Comparison of ENCODE assay signal across 9 mouse cellular contexts in genomic region chr10:30802033-30802432, GRCm38 (mm10). TPM values are rescaled to one million over a fixed set of nuclear protein-coding genes. Genes with fewer than 3 reads are reported as not detected.
DNase-seq lines count a peak whose midpoint lies in the region; ATAC-seq lines count a peak whose summit lies in the region.
"Had no signal": no experiment of that assay in that cellular context is flagged by ENCODE, and none has a peak within 500 bp of the region (broad histone marks: within the 10 kb centered on the region; RNA-seq: fewer than 3 reads in every experiment).

No protein-coding gene starts in this region.

- peak overlapping the region; percentile 62 for H3K4me2 ChIP-seq in hindbrain, embryonic 14.5 days (replicated peaks)
- peak overlapping the region; percentile 81 for H3K4me2 ChIP-seq in liver, embryonic 12.5 days

- peak overlapping the region; percentile 80 for H3K9ac ChIP-seq in hindbrain, embryonic 14.5 days
- peak overlapping the region; percentile 90 for H3K9ac ChIP-seq in liver, embryonic 12.5 days

- peak overlapping the region; percentile 91 for H3K27ac ChIP-seq in hindbrain, embryonic 14.5 days
- peak overlapping the region; percentile 97 for H3K27ac ChIP-seq in liver, embryonic 12.5 days

- H3K9me3 ChIP-seq in hindbrain, embryonic 14.5 days (ENCODE audit: control insufficient read depth, low read length) = no peaks in the 10 kb centered on the region
- no peaks in the 10 kb centered on the region for H3K9me3 ChIP-seq in liver, embryonic 12.5 days (replicated peaks)

- no peaks in the 10 kb centered on the region for H3K36me3 ChIP-seq in hindbrain, embryonic 14.5 days (replicated peaks; ENCODE audit: control insufficient read depth, insufficient read depth)
- H3K36me3 ChIP-seq in liver, embryonic 12.5 days = no peaks in the 10 kb centered on the region

- no peak for ATAC-seq in hindbrain, embryonic 14.5 days (ENCODE audit: low FRiP score)
- no peak; the same call in 1 of the 2 replicates for ATAC-seq in liver, embryonic 12.5 days

- no peaks in the 10 kb centered on the region; the same call in 1 of the 2 replicates for H3K4me1 ChIP-seq in hindbrain, embryonic 14.5 days (replicated peaks; ENCODE audit: control insufficient read depth, insufficient read depth, low read length)
- peaks cover 32% of the 10 kb centered on the region for H3K4me1 ChIP-seq in liver, embryonic 12.5 days

- H3K4me3 ChIP-seq in hindbrain, embryonic 14.5 days (replicated peaks; ENCODE audit: low read length) = peak overlapping the region; percentile 73
- H3K4me3 ChIP-seq in liver, embryonic 12.5 days = peak overlapping the region; percentile 82

- peak; percentile 18 for DNase-seq in layer of hippocampus, adult 11-12 months (ENCODE audit: low spot score)
- no peak for DNase-seq in layer of hippocampus, postnatal 10 days (ENCODE audit: low spot score in 2 of 2)
- peak; percentile 25 for DNase-seq in MEL-GATA-1-ER (ENCODE audit: extremely low read depth, low read depth)
- DNase-seq in embryo, embryonic 10.5 days (ENCODE audit: low spot score) = peak; percentile 62
- DNase-seq in hindbrain, embryonic 14.5 days (ENCODE audit: low spot score) = peak; percentile 59
- peak; percentile 44 to 56 for DNase-seq in right cerebral cortex, postnatal 10 days (ENCODE audit: low spot score in 2 of 2)
- DNase-seq in gastrocnemius, postnatal 4 days (ENCODE audit: low spot score in 2 of 2) = no peak

- 7% methylated on average over 8 of the region's 8 CpGs for WGBS in hindbrain, embryonic 14.5 days
- WGBS in liver, embryonic 12.5 days (ENCODE audit: insufficient replicate concordance) = 10% methylated on average over 8 of the region's 8 CpGs

- H3K27me3 ChIP-seq in hindbrain, embryonic 14.5 days (ENCODE audit: control insufficient read depth, insufficient read depth, low read length) = no peaks in the 10 kb centered on the region
- H3K27me3 ChIP-seq in liver, embryonic 12.5 days (replicated peaks) = no peaks in the 10 kb centered on the region; the same call in 1 of the 2 replicates

RNA-seq across cellular contexts. Expression of gene Ncoa7, which starts 1.1 kb away (rescaled TPM):
- total RNA-seq in layer of hippocampus, postnatal 10 days (2021) = 10 to 100 TPM; 88.3 to 94.8 TPM
- 23.9 and 26.6 TPM in 2 replicates for polyA plus RNA-seq in hindbrain, embryonic 14.5 days (2014; fragmentation: Nextera tagmentation; extraction: Ambion mirVana)
- polyA plus RNA-seq in liver, embryonic 12.5 days (2016; fragmentation: Nextera tagmentation; extraction: Ambion mirVana) = 12.9 and 14.2 TPM in 2 replicates
- 10 to 100 TPM; 11.5 to 15.0 TPM for total RNA-seq in gastrocnemius, postnatal 4 days (2021)

RNA-seq across cellular contexts. Expression of gene Hey2, which starts 40.6 kb away (rescaled TPM):
- total RNA-seq in layer of hippocampus, postnatal 10 days (2021) = 1 to 10 TPM; 3.5 to 4.9 TPM
- 5.3 and 5.6 TPM in 2 replicates for polyA plus RNA-seq in hindbrain, embryonic 14.5 days (2014; fragmentation: Nextera tagmentation; extraction: Ambion mirVana)
- polyA plus RNA-seq in liver, embryonic 12.5 days (2016; fragmentation: Nextera tagmentation; extraction: Ambion mirVana) = 0.49 and 0.65 TPM in 2 replicates
- 1 to 10 TPM; 1.8 to 2.0 TPM for total RNA-seq in gastrocnemius, postnatal 4 days (2021)
- total RNA-seq: neutrophil, adult 5-6 weeks had no signal

Comparison
In these comparisons a context has a peak if more than half of its experiments do, and no peak if none do; other contexts are left out.
1. DNase-seq: peak in layer of hippocampus, adult 11-12 months (single experiment), MEL-GATA-1-ER (single experiment), embryo, embryonic 10.5 days (single experiment), hindbrain, embryonic 14.5 days (single experiment) and right cerebral cortex, postnatal 10 days (2 of 2); none in layer of hippocampus, postnatal 10 days (0 of 2) and gastrocnemius, postnatal 4 days (0 of 2).
2. RNA of gene Ncoa7, which starts 1.1 kb away (total RNA-seq): 88.3 to 94.8 TPM in layer of hippocampus, postnatal 10 days; 11.5 to 15.0 TPM in gastrocnemius, postnatal 4 days; every median in the first group is over 4 times any median in the second.